Mouse (Mus musculus) G1E (cell line): ENCODE measurements around the gene Pars2. TPM values are rescaled to one million over a fixed set of nuclear protein-coding genes. Genes with fewer than 3 reads are reported as not detected.

ENCODE experiments used
- ATAC-seq: 2 replicates; pipeline ENCODE4 v1.8.0; 2016; ENCODE audit warnings: mild to moderate bottlenecking; ENCODE audit not compliant: insufficient number of reproducible peaks, poor library complexity, low FRiP score, severe bottlenecking; ENCODE audit errors: extremely low read depth
- DNase-seq: peaks from one replicate; pipeline ENCODE4 v3.0.0; 2012; ENCODE audit warnings: low spot score
- H3K27me3 ChIP-seq: 2 replicates; pipeline ENCODE4 v1.6.1; 2012; ENCODE audit warnings: mild to moderate bottlenecking, low read length, inconsistent platforms; ENCODE audit not compliant: insufficient read depth
- H3K36me3 ChIP-seq: replicated peaks from 2 replicates; pipeline ENCODE3; 2012; ENCODE audit warnings: mild to moderate bottlenecking, inconsistent platforms
- H3K4me1 ChIP-seq: 2 replicates; pipeline ENCODE4 v1.6.1; 2012; ENCODE audit warnings: low read depth, low read length, inconsistent platforms, mixed read lengths; ENCODE audit not compliant: insufficient read depth
- H3K4me3 ChIP-seq: 2 replicates; pipeline ENCODE4 v1.5.1; 2012; ENCODE audit warnings: low read depth, mild to moderate bottlenecking, inconsistent platforms, low read length, moderate library complexity, mixed read lengths
- H3K9me3 ChIP-seq: replicated peaks from 2 replicates; pipeline ENCODE4 v1.6.1; 2012; ENCODE audit warnings: inconsistent platforms
- CTCF ChIP-seq: IDR thresholded peaks from 2 replicates; pipeline ENCODE4 v1.5.1; 2012; ENCODE audit warnings: low read depth, low read length, inconsistent platforms, mixed read lengths
- GATA1 ChIP-seq: IDR thresholded peaks from 2 replicates; pipeline ENCODE4 v1.6.1; 2012; ENCODE audit warnings: borderline replicate concordance, low read length, inconsistent platforms, mixed read lengths
- GATA2 ChIP-seq: IDR thresholded peaks from 2 replicates; pipeline ENCODE4 v1.6.1; 2012; ENCODE audit warnings: low read depth, low read length, inconsistent platforms, borderline replicate concordance
- POLR2AphosphoS5 ChIP-seq: IDR thresholded peaks from 2 replicates; pipeline ENCODE4 v1.6.1; 2012; ENCODE audit warnings: low read depth, low read length, inconsistent platforms; ENCODE audit not compliant: insufficient replicate concordance
- TAL1 ChIP-seq: conservative IDR thresholded peaks from 2 replicates; pipeline ENCODE4 v1.6.1; 2012; ENCODE audit warnings: low read depth, low read length, inconsistent platforms, mixed read lengths
- polyA plus RNA-seq: library from polyadenylated mRNA; stranded (reverse); fragments of >175 nt; gene quantifications from 2 replicates; pipeline ENCODE4 v1.2.3, GENCODE M21; 2012
- total RNA-seq, 2 experiments: library from RNA; stranded (forward) in 1 of 2; stranded (reverse) in 1 of 2; fragments of 200-1000 nt in 1 of 2; fragments of >200 nt in 1 of 2; fragmentation: Nextera tagmentation in 1 of 2; gene quantifications; 2 replicates each; pipeline ENCODE4 v1.2.3; 2014 to 2017

Gene Pars2
- total and polyA plus RNA-seq, 3 experiments, result 4.5 to 12.7 (median 10.7) TPM

GRCm38 (mm10) chr4:106666546-106666945 lies 15.7 kb downstream of the Pars2 start:
- DNase-seq, result no peak
- TF ChIP-seq GATA1 (no peak), TAL1 (no peak), CTCF (no peak), POLR2AphosphoS5 (no peak), GATA2 (no peak)
- peaks cover 100% of the 10 kb centered on the region for H3K36me3 ChIP-seq

GRCm38 (mm10) chr4:106676749-106677148 lies 25.9 kb downstream of the Pars2 start:
- DNase-seq, result no peak
- H3K36me3 ChIP-seq, result peaks cover 57% of the 10 kb centered on the region
- H3K9me3 ChIP-seq, result no peaks in the 10 kb centered on the region
- peaks cover 38% of the 10 kb centered on the region for H3K4me1 ChIP-seq
- no peak for TF ChIP-seq GATA1
- TF ChIP-seq POLR2AphosphoS5, result no peak
- no peak for TF ChIP-seq TAL1
- TF ChIP-seq GATA2, result no peak
- TF ChIP-seq CTCF, result no peak
- no peak for ATAC-seq
- H3K4me3 ChIP-seq, result no peak overlapping the region
- peaks cover 3% of the 10 kb centered on the region; the same call in 1 of the 2 replicates for H3K27me3 ChIP-seq

More at GRCm38 (mm10) chr4:106666546-106666945, 15.7 kb downstream of the Pars2 start:
- H3K9me3 ChIP-seq, result no peaks in the 10 kb centered on the region
- no peaks in the 10 kb centered on the region for H3K4me1 ChIP-seq
- ATAC-seq, result no peak
- H3K4me3 ChIP-seq, result no peak overlapping the region
- no peaks in the 10 kb centered on the region for H3K27me3 ChIP-seq

GRCm38 (mm10) chr4:106678442-106679118 lies 27.7 kb downstream of the Pars2 start, which contains the start of gene Ttc4:
Gene Ttc4, minus strand, starts transcription at chr4:106678944.
- H3K36me3 ChIP-seq, result peaks cover 40% of the 10 kb centered on the region
- ATAC-seq (peak; percentile 99), DNase-seq (peak; percentile 92)
- H3K4me3 ChIP-seq, result peak within 1 kb of the TSS; percentile 89
- peaks cover 38% of the 10 kb centered on the region for H3K4me1 ChIP-seq
- peaks cover 13% of the 10 kb centered on the region for H3K27me3 ChIP-seq
- no peaks in the 10 kb centered on the region for H3K9me3 ChIP-seq
- no peak for TF ChIP-seq CTCF
- TF ChIP-seq GATA2, result no peak
- TF ChIP-seq POLR2AphosphoS5, result no peak
- TF ChIP-seq GATA1, result no peak
- no peak for TF ChIP-seq TAL1

GRCm38 (mm10) chr4:106679152-106679551 lies 28.3 kb downstream of the Pars2 start:
- Histone ChIP-seq H3K9me3 (no peaks in the 10 kb centered on the region), H3K36me3 (peaks cover 36% of the 10 kb centered on the region), H3K4me3 (peak overlapping the region; percentile 89; the same call in 1 of the 2 replicates), H3K4me1 (peaks cover 38% of the 10 kb centered on the region), H3K27me3 (peaks cover 14% of the 10 kb centered on the region)
- TF ChIP-seq POLR2AphosphoS5 (no peak), CTCF (no peak), GATA1 (no peak), GATA2 (no peak), TAL1 (no peak)
- no peak for DNase-seq
- no peak for ATAC-seq

GRCm38 (mm10) chr4:106680955-106681354 lies 30.1 kb downstream of the Pars2 start:
- DNase-seq (no peak), ATAC-seq (no peak)
- Histone ChIP-seq H3K9me3 (no peaks in the 10 kb centered on the region), H3K4me1 (peaks cover 36% of the 10 kb centered on the region), H3K27me3 (peaks cover 22% of the 10 kb centered on the region), H3K4me3 (no peak overlapping the region), H3K36me3 (peaks cover 19% of the 10 kb centered on the region)
- TF ChIP-seq GATA1, result no peak

- ATAC-seq (no peak), DNase-seq (no peak)
- no peaks in the 10 kb centered on the region for H3K9me3 ChIP-seq
- TF ChIP-seq POLR2AphosphoS5 (no peak), TAL1 (no peak), CTCF (no peak), GATA1 (no peak), GATA2 (no peak)
- H3K4me3 ChIP-seq, result no peak overlapping the region
- no peaks in the 10 kb centered on the region for H3K4me1 ChIP-seq
- no peaks in the 10 kb centered on the region for H3K36me3 ChIP-seq
- H3K27me3 ChIP-seq, result peaks cover 26% of the 10 kb centered on the region
Observed at GRCm38 (mm10) chr4:106688636-106689296, 37.9 kb downstream of the Pars2 start.
